11 mouse cellular contexts compared by ENCODE assay signal in the genomic region with DNA sequence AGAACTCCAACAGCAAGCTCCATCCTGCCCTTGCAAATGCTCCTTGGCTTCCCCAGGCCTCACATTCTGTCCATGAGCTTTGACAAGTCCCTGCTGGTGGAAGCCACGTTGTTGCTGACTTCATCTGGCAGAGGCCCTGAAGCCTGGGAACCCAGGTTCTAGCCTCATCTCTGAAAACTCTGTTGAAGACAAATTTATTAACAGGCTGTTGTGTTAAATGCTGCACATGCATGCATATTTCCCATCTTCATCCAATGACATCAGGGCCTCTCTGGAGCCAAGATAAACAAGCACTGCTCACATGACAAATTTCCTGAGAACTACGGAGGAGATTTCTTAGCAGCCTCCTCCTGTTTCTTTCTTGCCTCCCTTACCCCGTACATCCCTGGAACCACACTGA.
DNase-seq lines count a peak whose midpoint lies in the region; ATAC-seq and TF ChIP-seq lines count a peak whose summit lies in the region.
"Had no signal": no experiment of that assay in that cellular context is flagged by ENCODE, and none has a peak within 500 bp of the region (broad histone marks: within the 10 kb centered on the region; RNA-seq: fewer than 3 reads in every experiment).

No protein-coding gene starts in this region.

- H3K9me3 ChIP-seq in heart, embryonic 14.5 days (ENCODE audit: control insufficient read depth, low read length), result no peaks in the 10 kb centered on the region
- H3K9me3 ChIP-seq in kidney, postnatal 0 days (replicated peaks; ENCODE audit: low read length), result no peaks in the 10 kb centered on the region
- H3K9me3 ChIP-seq in midbrain, postnatal 0 days (ENCODE audit: low read length), result no peaks in the 10 kb centered on the region
- H3K9me3 ChIP-seq: limb, embryonic 12.5 days; midbrain, embryonic 12.5 days had no signal

- intact Hi-C loops in left cerebral cortex, adult 2 months (cut with DNase I), result no loop called here

- no peak overlapping the region for H3K9ac ChIP-seq in heart, embryonic 14.5 days (ENCODE audit: low read length)
- H3K9ac ChIP-seq in kidney, postnatal 0 days (ENCODE audit: low read depth, low read length), result no peak overlapping the region
- no peak overlapping the region for H3K9ac ChIP-seq in midbrain, postnatal 0 days (replicated peaks; ENCODE audit: low read length, poor library complexity, severe bottlenecking)
- H3K9ac ChIP-seq: limb, embryonic 12.5 days; midbrain, embryonic 12.5 days had no signal

- no peaks in the 10 kb centered on the region for H3K27me3 ChIP-seq in heart, embryonic 14.5 days (ENCODE audit: control insufficient read depth, insufficient read depth, low read length)
- no peaks in the 10 kb centered on the region for H3K27me3 ChIP-seq in kidney, postnatal 0 days (ENCODE audit: insufficient read depth, low read length)
- H3K27me3 ChIP-seq in small intestine, adult 2 months (ENCODE audit: control insufficient read depth, insufficient read depth, low read length), result no peaks in the 10 kb centered on the region
- no peaks in the 10 kb centered on the region for H3K27me3 ChIP-seq in midbrain, postnatal 0 days (ENCODE audit: insufficient read depth, low read length)
- H3K27me3 ChIP-seq: limb, embryonic 12.5 days; midbrain, embryonic 12.5 days had no signal

- no peak overlapping the region for H3K4me2 ChIP-seq in heart, embryonic 14.5 days (ENCODE audit: low read length)
- no peak overlapping the region for H3K4me2 ChIP-seq in kidney, postnatal 0 days (ENCODE audit: low read length)
- no peak overlapping the region for H3K4me2 ChIP-seq in midbrain, postnatal 0 days (ENCODE audit: low read depth, low read length, poor library complexity, severe bottlenecking)
- H3K4me2 ChIP-seq: limb, embryonic 12.5 days; midbrain, embryonic 12.5 days had no signal

- 41% methylated on average over 3 of the region's 3 CpGs for WGBS in heart, embryonic 14.5 days
- 30% methylated on average over 3 of the region's 3 CpGs for WGBS in kidney, postnatal 0 days
- 56% methylated on average over 3 of the region's 3 CpGs for WGBS in small intestine, adult 2 months
- WGBS in midbrain, postnatal 0 days, result 55% methylated on average over 3 of the region's 3 CpGs

- H3K27ac ChIP-seq in left cerebral cortex, adult 2 months, result peak overlapping the region; percentile 9; the same call in 1 of the 2 replicates
- peak overlapping the region; percentile 58 to 65 for H3K27ac ChIP-seq in heart, embryonic 14.5 days (replicated peaks in 1 of 2; ENCODE audit: control insufficient read depth in 1 of 2, insufficient read depth in 1 of 2, low read depth in 2 of 2, low read length in 2 of 2)
- H3K27ac ChIP-seq in kidney, postnatal 0 days, result no peak overlapping the region
- peak overlapping the region; percentile 21; the same call in 1 of the 2 replicates for H3K27ac ChIP-seq in small intestine, adult 2 months (ENCODE audit: insufficient read depth, low read depth, low read length)
- H3K27ac ChIP-seq in midbrain, postnatal 0 days (ENCODE audit: low read depth, low read length), result no peak overlapping the region
- H3K27ac ChIP-seq: limb, embryonic 12.5 days; midbrain, embryonic 12.5 days had no signal

- DNase-seq in left cerebral cortex, adult 2 months (ENCODE audit: extremely low spot score in 1 of 2, low spot score in 2 of 2), result no peak
- DNase-seq in left cerebral cortex, adult 9 months (ENCODE audit: low spot score in 2 of 2), result no peak
- peak; percentile 72 for DNase-seq in kidney, postnatal 0 days (ENCODE audit: low spot score)
- DNase-seq in midbrain, postnatal 0 days (ENCODE audit: low spot score), result no peak
- no peak for DNase-seq in frontal cortex, postnatal 25 days (ENCODE audit: low spot score in 2 of 2)
- DNase-seq in adrenal gland, adult 18-20 months (ENCODE audit: low spot score in 2 of 2), result no peak
- DNase-seq: cerebellum, postnatal 10 days had no signal

- no peak overlapping the region for H3K4me3 ChIP-seq in left cerebral cortex, adult 2 months
- no peak overlapping the region for H3K4me3 ChIP-seq in heart, embryonic 14.5 days (ENCODE audit: control insufficient read depth in 1 of 2, insufficient read depth in 1 of 2, low read depth in 1 of 2, low read length in 2 of 2)
- no peak overlapping the region for H3K4me3 ChIP-seq in kidney, postnatal 0 days (replicated peaks; ENCODE audit: low read depth, low read length)
- H3K4me3 ChIP-seq in small intestine, adult 2 months (ENCODE audit: low read depth, low read length), result no peak overlapping the region
- H3K4me3 ChIP-seq in midbrain, postnatal 0 days (ENCODE audit: low read depth, low read length), result no peak overlapping the region
- H3K4me3 ChIP-seq: limb, embryonic 12.5 days; midbrain, embryonic 12.5 days had no signal

- TF ChIP-seq POLR2A in small intestine, adult 2 months (IDR thresholded peaks at IDR 0.05; ENCODE audit: low read depth, low read length), result no peak

- ATAC-seq in heart, embryonic 14.5 days (ENCODE audit: insufficient number of reproducible peaks, insufficient read depth, low FRiP score, low read depth), result no peak
- ATAC-seq in kidney, postnatal 0 days (replicated peaks; ENCODE audit: low FRiP score, low read depth), result no peak
- ATAC-seq in midbrain, postnatal 0 days (ENCODE audit: low FRiP score), result no peak

- no peaks in the 10 kb centered on the region for H3K36me3 ChIP-seq in heart, embryonic 14.5 days (ENCODE audit: control insufficient read depth, insufficient read depth, low read length)
- H3K36me3 ChIP-seq in kidney, postnatal 0 days (ENCODE audit: insufficient read depth, low read length), result no peaks in the 10 kb centered on the region
- H3K36me3 ChIP-seq in small intestine, adult 2 months (ENCODE audit: control insufficient read depth, insufficient read depth, low read length), result no peaks in the 10 kb centered on the region
- no peaks in the 10 kb centered on the region for H3K36me3 ChIP-seq in midbrain, postnatal 0 days (ENCODE audit: insufficient read depth, low read length)
- H3K36me3 ChIP-seq: limb, embryonic 12.5 days; midbrain, embryonic 12.5 days had no signal

- TF ChIP-seq CTCF in left cerebral cortex, adult 2 months (IDR thresholded peaks at IDR 0.05), result no peak
- TF ChIP-seq CTCF in kidney, postnatal 0 days (IDR thresholded peaks at IDR 0.05; ENCODE audit: low read depth), result no peak
- no peak for TF ChIP-seq CTCF in small intestine, adult 2 months (IDR thresholded peaks at IDR 0.05; ENCODE audit: extremely low read depth, insufficient read length, insufficient replicate concordance, low read depth, low read length)
- TF ChIP-seq CTCF in midbrain, postnatal 0 days (IDR thresholded peaks at IDR 0.05), result no peak

- peaks cover 2 to 7% of the 10 kb centered on the region in 2 experiments; a peak in 3 of 4 replicates for H3K4me1 ChIP-seq in heart, embryonic 14.5 days (ENCODE audit: control insufficient read depth in 2 of 2, insufficient read depth in 2 of 2, low read length in 2 of 2)
- no peaks in the 10 kb centered on the region; the same call in 1 of the 2 replicates for H3K4me1 ChIP-seq in kidney, postnatal 0 days (replicated peaks; ENCODE audit: insufficient read depth, low read length)
- no peaks in the 10 kb centered on the region for H3K4me1 ChIP-seq in small intestine, adult 2 months (ENCODE audit: control insufficient read depth, insufficient read depth, insufficient read length, low read length)
- H3K4me1 ChIP-seq in midbrain, postnatal 0 days (ENCODE audit: insufficient read depth, low read length), result peaks cover 6% of the 10 kb centered on the region; the same call in 1 of the 2 replicates
- H3K4me1 ChIP-seq: midbrain, embryonic 12.5 days had no signal

Comparison
In these comparisons a context has a peak if more than half of its experiments do, and no peak if none do; other contexts are left out.
1. H3K27ac ChIP-seq: peak in left cerebral cortex, adult 2 months (single experiment), heart, embryonic 14.5 days (2 of 2) and small intestine, adult 2 months (single experiment); none in kidney, postnatal 0 days (single experiment) and midbrain, postnatal 0 days (single experiment).